Comparison of ENCODE assay signal across 17 mouse cellular contexts in the genomic region with DNA sequence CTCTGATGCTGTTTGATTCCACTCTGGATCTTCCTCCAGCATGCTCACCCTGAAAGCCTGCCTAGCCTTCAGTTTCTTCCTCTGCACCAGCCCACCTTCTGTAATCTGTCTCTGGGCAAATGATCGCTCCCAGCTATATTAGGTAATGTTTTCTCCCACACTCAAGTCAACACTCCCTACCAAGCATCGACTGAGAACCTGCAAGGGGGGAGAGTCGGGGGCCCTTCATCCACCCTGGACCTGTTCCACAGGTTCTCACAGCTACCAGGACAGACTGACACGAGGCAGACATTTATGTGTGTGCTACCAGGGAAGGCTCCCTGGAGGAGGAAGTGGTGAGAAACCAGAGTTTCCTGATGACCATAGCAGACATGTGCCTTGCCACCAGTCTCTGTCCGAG.
DNase-seq lines count a peak whose midpoint lies in the region; ATAC-seq and TF ChIP-seq lines count a peak whose summit lies in the region.
"Had no signal": no experiment of that assay in that cellular context is flagged by ENCODE, and none has a peak within 500 bp of the region (broad histone marks: within the 10 kb centered on the region; RNA-seq: fewer than 3 reads in every experiment).

No protein-coding gene starts in this region.

- DNase-seq in intestine, embryonic 14.5 days (ENCODE audit: low spot score), result no peak
- peak; percentile 34 for DNase-seq in urinary bladder, postnatal 14 days (ENCODE audit: low spot score)
- DNase-seq in urinary bladder, adult 2 months (ENCODE audit: low spot score), result no peak
- DNase-seq in heart, embryonic 10.5 days (ENCODE audit: low spot score), result no peak
- no peak for DNase-seq in cerebellum, postnatal 36 days
- DNase-seq: adrenal gland, postnatal 25 days; gastrocnemius, postnatal 25 days; liver, postnatal 0 days; retina, postnatal 1 day had no signal

- 0 out of 2 replicates have a peak, but pooled peaks have one; percentile 40 for ATAC-seq in intestine, embryonic 14.5 days (replicated peaks; ENCODE audit: low FRiP score, low TSS enrichment, low read depth)
- no peak for ATAC-seq in intestine, postnatal 0 days
- ATAC-seq in limb, embryonic 15.5 days (ENCODE audit: insufficient number of reproducible peaks, low FRiP score, low TSS enrichment, low read depth), result no peak
- ATAC-seq: liver, postnatal 0 days; Patski had no signal

- H3K4me1 ChIP-seq in intestine, embryonic 14.5 days (replicated peaks; ENCODE audit: control insufficient read depth, insufficient read depth, low read length), result no peaks in the 10 kb centered on the region
- H3K4me1 ChIP-seq in intestine, postnatal 0 days (replicated peaks; ENCODE audit: control insufficient read depth, insufficient read depth, low read length), result no peaks in the 10 kb centered on the region
- peaks cover 20% of the 10 kb centered on the region for H3K4me1 ChIP-seq in limb, embryonic 15.5 days
- no peaks in the 10 kb centered on the region for H3K4me1 ChIP-seq in heart, embryonic 10.5 days
- H3K4me1 ChIP-seq: hindbrain, embryonic 13.5 days; kidney, embryonic 15.5 days; midbrain, embryonic 13.5 days had no signal

- no peak for TF ChIP-seq CTCF in intestine, postnatal 0 days (IDR thresholded peaks at IDR 0.05; ENCODE audit: low read depth)

- no peaks in the 10 kb centered on the region for H3K27me3 ChIP-seq in intestine, embryonic 14.5 days (replicated peaks; ENCODE audit: control insufficient read depth, insufficient read depth, low read length)
- H3K27me3 ChIP-seq in intestine, postnatal 0 days (replicated peaks; ENCODE audit: control insufficient read depth, insufficient read depth, low read length), result no peaks in the 10 kb centered on the region
- H3K27me3 ChIP-seq in limb, embryonic 15.5 days, result no peaks in the 10 kb centered on the region
- peaks cover 5% of the 10 kb centered on the region; the same call in 1 of the 2 replicates for H3K27me3 ChIP-seq in heart, embryonic 10.5 days (ENCODE audit: insufficient read depth, poor library complexity, severe bottlenecking)
- H3K27me3 ChIP-seq: midbrain, embryonic 13.5 days had no signal

- H3K36me3 ChIP-seq in intestine, embryonic 14.5 days (ENCODE audit: control insufficient read depth, insufficient read depth, low read length), result no peaks in the 10 kb centered on the region
- no peaks in the 10 kb centered on the region for H3K36me3 ChIP-seq in intestine, postnatal 0 days (ENCODE audit: control insufficient read depth, insufficient read depth)
- H3K36me3 ChIP-seq in limb, embryonic 15.5 days, result no peaks in the 10 kb centered on the region
- H3K36me3 ChIP-seq in heart, embryonic 10.5 days, result no peaks in the 10 kb centered on the region
- H3K36me3 ChIP-seq: hindbrain, embryonic 13.5 days; kidney, embryonic 15.5 days; midbrain, embryonic 13.5 days had no signal

- no peaks in the 10 kb centered on the region for H3K9me3 ChIP-seq in intestine, embryonic 14.5 days (ENCODE audit: control insufficient read depth, low read length)
- H3K9me3 ChIP-seq in intestine, postnatal 0 days (ENCODE audit: control insufficient read depth), result no peaks in the 10 kb centered on the region
- no peaks in the 10 kb centered on the region for H3K9me3 ChIP-seq in limb, embryonic 15.5 days
- H3K9me3 ChIP-seq in heart, embryonic 10.5 days, result no peaks in the 10 kb centered on the region
- H3K9me3 ChIP-seq: hindbrain, embryonic 13.5 days; kidney, embryonic 15.5 days had no signal

- no peak overlapping the region for H3K4me2 ChIP-seq in intestine, embryonic 14.5 days (ENCODE audit: low read length)
- no peak overlapping the region for H3K4me2 ChIP-seq in intestine, postnatal 0 days (replicated peaks; ENCODE audit: low read depth)
- H3K4me2 ChIP-seq in limb, embryonic 15.5 days, result no peak overlapping the region
- H3K4me2 ChIP-seq: hindbrain, embryonic 13.5 days; kidney, embryonic 15.5 days; midbrain, embryonic 13.5 days had no signal

- H3K27ac ChIP-seq in intestine, embryonic 14.5 days (ENCODE audit: low read depth), result peak overlapping the region; percentile 30; the same call in 1 of the 2 replicates
- no peak overlapping the region for H3K27ac ChIP-seq in intestine, postnatal 0 days (ENCODE audit: low read depth, low read length)
- 0 out of 2 replicates have a peak overlapping the region, but pooled peaks have one; percentile 28 for H3K27ac ChIP-seq in limb, embryonic 15.5 days
- H3K27ac ChIP-seq in heart, embryonic 10.5 days, result no peak overlapping the region
- H3K27ac ChIP-seq: hindbrain, embryonic 13.5 days; kidney, embryonic 15.5 days; layer of hippocampus, adult 2 months; macrophage; midbrain, embryonic 13.5 days had no signal

- no peak overlapping the region for H3K4me3 ChIP-seq in intestine, embryonic 14.5 days (ENCODE audit: low read depth, low read length)
- H3K4me3 ChIP-seq in intestine, postnatal 0 days (ENCODE audit: low read depth, low read length), result no peak overlapping the region
- H3K4me3 ChIP-seq in limb, embryonic 15.5 days, result no peak overlapping the region
- H3K4me3 ChIP-seq in heart, embryonic 10.5 days, result no peak overlapping the region
- H3K4me3 ChIP-seq: hindbrain, embryonic 13.5 days; kidney, embryonic 15.5 days; layer of hippocampus, adult 2 months; midbrain, embryonic 13.5 days had no signal

- WGBS in intestine, embryonic 14.5 days, result 48% methylated on average over 5 of the region's 5 CpGs
- WGBS in intestine, postnatal 0 days, result 38% methylated on average over 5 of the region's 5 CpGs
- 52% methylated on average over 5 of the region's 5 CpGs for WGBS in limb, embryonic 15.5 days
- WGBS in heart, embryonic 10.5 days, result 63% methylated on average over 5 of the region's 5 CpGs

- H3K9ac ChIP-seq in intestine, embryonic 14.5 days (ENCODE audit: low read length), result no peak overlapping the region
- no peak overlapping the region for H3K9ac ChIP-seq in intestine, postnatal 0 days (ENCODE audit: low read depth, low read length)
- H3K9ac ChIP-seq in limb, embryonic 15.5 days, result no peak overlapping the region
- H3K9ac ChIP-seq: kidney, embryonic 15.5 days; liver, postnatal 0 days; midbrain, embryonic 13.5 days had no signal

Comparison
In these comparisons a context has a peak if more than half of its experiments do, and no peak if none do; other contexts are left out.
1. H3K27ac ChIP-seq: peak in intestine, embryonic 14.5 days (single experiment) and limb, embryonic 15.5 days (single experiment); none in intestine, postnatal 0 days (single experiment) and heart, embryonic 10.5 days (single experiment).